Mouse (Mus musculus) kidney, embryonic 15.5 days (tissue): ENCODE measurements around the gene Fstl3. TPM values are rescaled to one million over a fixed set of nuclear protein-coding genes. Genes with fewer than 3 reads are reported as not detected.
A peak's percentile ranks its signal among the peaks of the same experiment; 100 is the strongest.

Source experiments
- ATAC-seq: fragments of 200-750 bp; cut with Nextera tagmentation; replicated peaks from 2 replicates; pipeline ENCODE4 v1.8.0; 2017; ENCODE audit warnings: moderate TSS enrichment; ENCODE audit not compliant: low FRiP score
- H3K27ac ChIP-seq: fragments of 300-500 bp; sonication (generic); 2 replicates; pipeline ENCODE4 v1.5.1; 2015; ENCODE audit warnings: mild to moderate bottlenecking, inconsistent platforms
- H3K27me3 ChIP-seq: fragments of 300-500 bp; sonication (generic); 2 replicates; pipeline ENCODE4 v1.6.1; 2015; ENCODE audit warnings: inconsistent platforms
- H3K36me3 ChIP-seq: fragments of 300-500 bp; sonication (generic); 2 replicates; pipeline ENCODE4 v1.6.1; 2015; ENCODE audit warnings: inconsistent platforms
- H3K4me1 ChIP-seq: fragments of 300-500 bp; sonication (generic); 2 replicates; pipeline ENCODE4 v1.6.1; 2015; ENCODE audit warnings: inconsistent platforms
- H3K4me2 ChIP-seq: fragments of 300-500 bp; sonication (generic); 2 replicates; pipeline ENCODE4 v1.6.1; 2015; ENCODE audit warnings: moderate library complexity, mild to moderate bottlenecking, inconsistent platforms
- H3K4me3 ChIP-seq: fragments of 300-500 bp; sonication (generic); replicated peaks from 2 replicates; pipeline ENCODE4 v1.5.1; 2015; ENCODE audit warnings: mild to moderate bottlenecking, inconsistent platforms
- H3K9ac ChIP-seq: fragments of 300-500 bp; sonication (generic); 2 replicates; pipeline ENCODE4 v1.6.1; 2015; ENCODE audit warnings: mild to moderate bottlenecking, inconsistent platforms
- H3K9me3 ChIP-seq: fragments of 300-500 bp; sonication (generic); replicated peaks from 2 replicates; pipeline ENCODE4 v1.6.1; 2016; ENCODE audit warnings: inconsistent platforms
- WGBS: fragments of 180-500 bp; shearing (Covaris S2); methylation state at CpG from one replicate; pipeline ENCODE4 v1.1.7; 2015; ENCODE audit warnings: mixed read lengths; 5-methylcytosine and 5-hydroxymethylcytosine counted together
- polyA plus RNA-seq: library from polyadenylated mRNA; unstranded; fragments of >200 nt; fragmentation: Nextera tagmentation; extraction: Ambion mirVana; gene quantifications from 2 replicates; pipeline ENCODE4 v1.2.1, GENCODE M21; 2015

Gene Fstl3
- polyA plus RNA-seq, 1 experiment from 2014 or later, result 15.6 TPM

DNA sequence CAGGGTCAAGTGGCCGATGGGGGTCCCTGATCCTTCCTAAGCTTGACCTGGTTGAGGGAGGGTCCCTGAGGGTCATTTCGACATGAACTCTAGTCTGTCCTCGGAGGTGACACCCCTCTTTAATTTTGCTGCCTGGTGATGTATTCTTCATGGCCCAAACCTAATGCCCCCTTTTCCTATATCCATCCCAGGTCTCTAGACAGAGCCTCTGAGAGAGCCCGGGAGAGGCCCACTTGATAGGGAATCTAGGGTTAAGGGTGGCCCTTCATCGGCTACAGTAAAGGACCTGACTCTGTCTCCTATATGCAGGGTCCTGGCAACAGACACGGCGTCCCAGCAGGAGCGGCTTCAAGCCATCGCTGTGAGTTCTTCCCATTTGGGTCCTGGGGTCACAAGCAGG, 29.3 kb downstream of the Fstl3 start:
- Histone ChIP-seq H3K9me3 (no peaks in the 10 kb centered on the region), H3K27me3 (no peaks in the 10 kb centered on the region), H3K4me3 (no peak overlapping the region), H3K9ac (no peak overlapping the region), H3K4me1 (peaks cover 68% of the 10 kb centered on the region), H3K36me3 (peaks cover 43% of the 10 kb centered on the region), H3K4me2 (no peak overlapping the region), H3K27ac (peak overlapping the region; percentile 89; the same call in 1 of the 2 replicates)
- no peak for ATAC-seq
- WGBS, result 72% methylated on average over 9 of the region's 9 CpGs

DNA sequence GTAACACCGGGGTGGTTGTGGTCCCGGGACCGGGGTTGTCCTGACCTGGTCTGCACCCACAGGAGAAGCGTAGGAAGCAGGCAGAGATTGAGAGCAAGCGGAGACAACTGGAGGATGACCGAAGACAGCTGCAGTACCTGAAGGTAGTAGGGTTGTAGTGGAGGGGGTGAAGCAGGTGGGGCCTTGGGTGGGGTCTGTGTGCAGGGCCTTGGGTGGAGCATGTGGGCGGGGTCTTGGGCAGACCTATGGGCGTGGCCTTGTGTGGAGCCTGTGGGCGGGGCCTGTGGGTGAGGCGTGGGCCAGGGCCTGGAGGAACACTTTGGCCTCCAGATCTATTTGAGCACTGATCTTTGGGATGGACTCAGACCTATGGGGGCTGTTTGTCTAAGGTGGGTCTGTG, 29.9 kb downstream of the Fstl3 start:
- no peak for ATAC-seq
- Histone ChIP-seq H3K4me2 (no peak overlapping the region), H3K4me3 (no peak overlapping the region), H3K9me3 (no peaks in the 10 kb centered on the region), H3K9ac (no peak overlapping the region), H3K27ac (peak overlapping the region; percentile 80), H3K36me3 (peaks cover 49% of the 10 kb centered on the region), H3K4me1 (peaks cover 64% of the 10 kb centered on the region), H3K27me3 (no peaks in the 10 kb centered on the region)
- 74% methylated on average over 10 of the region's 10 CpGs for whole genome bisulfite sequencing

DNA sequence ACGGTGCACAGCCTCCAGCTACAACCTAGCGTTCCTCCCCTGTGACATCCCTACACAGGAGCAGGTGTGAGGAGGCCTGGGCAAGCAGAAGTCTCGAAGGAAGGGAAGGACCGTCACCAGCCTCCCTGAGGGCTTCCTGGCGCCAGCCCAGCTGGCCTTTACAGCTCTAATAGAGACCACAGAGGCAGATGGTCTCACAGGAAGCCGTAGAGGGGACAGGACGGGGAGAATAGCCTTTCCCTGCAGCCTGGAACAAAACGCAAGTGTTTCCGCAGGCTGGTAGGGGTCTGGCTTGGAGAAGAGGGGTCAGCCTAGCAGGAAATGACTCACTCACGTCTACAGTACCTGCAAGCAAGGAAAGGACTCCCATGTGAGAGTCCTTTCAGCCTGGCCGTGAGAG, 30.8 kb downstream of the Fstl3 start:
- Histone ChIP-seq H3K36me3 (peaks cover 55% of the 10 kb centered on the region), H3K9ac (no peak overlapping the region), H3K27me3 (no peaks in the 10 kb centered on the region), H3K9me3 (no peaks in the 10 kb centered on the region), H3K4me1 (peaks cover 62% of the 10 kb centered on the region), H3K4me2 (no peak overlapping the region), H3K4me3 (no peak overlapping the region), H3K27ac (peak overlapping the region; percentile 80)
- no peak for ATAC-seq
- WGBS, result 47% methylated on average over 11 of the region's 11 CpGs

DNA sequence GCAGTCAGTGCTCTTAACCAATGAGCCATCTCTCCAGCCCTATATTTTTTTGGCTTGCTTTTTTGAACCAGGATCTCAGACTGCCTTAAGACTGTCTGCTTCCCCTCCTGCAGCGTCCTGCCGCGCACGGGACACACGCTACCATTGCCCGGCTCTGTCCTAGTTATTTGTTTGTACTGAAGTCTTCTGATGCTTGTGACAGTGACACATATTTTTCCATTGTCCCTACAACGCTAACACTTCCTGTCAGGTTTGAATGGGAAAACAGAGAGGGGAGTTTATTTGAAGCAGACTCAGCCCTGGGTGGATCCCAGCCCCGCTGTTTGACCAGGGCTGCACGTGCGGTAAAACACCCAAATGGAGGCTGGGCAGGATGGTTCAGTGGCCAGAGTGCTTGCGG, 31.7 kb downstream of the Fstl3 start:
- no peak for ATAC-seq

DNA sequence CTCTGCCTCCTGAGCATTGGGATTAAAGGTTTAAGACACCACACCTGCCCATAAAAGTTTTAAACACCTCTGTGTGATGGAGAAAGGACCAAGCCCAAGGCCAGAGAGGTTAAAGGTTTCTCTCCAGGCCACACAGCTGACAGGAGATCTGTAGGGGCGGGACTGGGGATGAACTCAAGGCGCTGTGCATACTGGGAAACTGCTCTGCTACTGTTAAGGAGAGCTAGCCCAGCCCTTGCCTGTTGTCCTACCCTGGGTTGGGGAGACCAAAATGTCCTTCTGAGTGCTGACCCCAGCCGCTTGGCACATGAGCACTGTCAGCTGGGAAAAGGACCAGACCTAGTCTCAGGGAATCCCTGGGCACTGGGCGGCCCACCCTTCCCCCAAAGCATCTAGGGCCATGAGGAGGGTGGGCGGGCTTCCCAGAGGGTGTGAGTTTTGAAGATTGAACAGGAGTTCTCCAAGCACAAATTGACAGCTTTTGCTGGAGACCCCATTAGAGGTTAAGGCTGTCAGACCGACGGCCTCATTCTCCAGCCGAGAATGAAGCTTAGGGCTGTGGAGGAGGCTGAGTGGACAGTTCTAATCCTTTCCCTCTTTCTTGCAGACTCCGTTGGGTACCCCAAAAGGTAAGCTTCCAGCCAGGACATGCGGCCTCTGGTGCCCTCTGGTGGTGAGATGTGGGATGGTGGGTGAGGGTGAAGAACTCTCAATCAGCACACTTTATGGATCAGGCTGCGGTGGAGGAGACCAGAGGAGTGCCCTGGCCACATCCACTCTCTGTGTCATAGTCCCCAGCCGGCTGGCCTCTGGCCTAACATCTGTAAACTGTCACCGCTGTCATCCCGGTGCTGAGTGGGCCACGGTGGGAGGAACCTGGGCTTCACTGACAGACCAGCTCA, 34.9 kb downstream of the Fstl3 start:
- no peak overlapping the region; the same call in 1 of the 2 replicates for H3K27ac ChIP-seq
- 26% methylated on average over 15 of the region's 15 CpGs for WGBS
- H3K27me3 ChIP-seq, result no peaks in the 10 kb centered on the region
- no peak overlapping the region for H3K4me3 ChIP-seq
- ATAC-seq, result peak; percentile 13
- no peak overlapping the region for H3K9ac ChIP-seq
- H3K4me2 ChIP-seq, result no peak overlapping the region
- no peaks in the 10 kb centered on the region for H3K9me3 ChIP-seq
- peaks cover 42% of the 10 kb centered on the region for H3K4me1 ChIP-seq
- peaks cover 76% of the 10 kb centered on the region for H3K36me3 ChIP-seq

More for the DNA sequence above, 31.7 kb downstream of the Fstl3 start:
- H3K9ac ChIP-seq, result no peak overlapping the region
- peaks cover 58% of the 10 kb centered on the region for H3K36me3 ChIP-seq
- no peak overlapping the region for H3K4me2 ChIP-seq
- H3K4me3 ChIP-seq, result no peak overlapping the region
- peak overlapping the region; percentile 80 for H3K27ac ChIP-seq
- H3K4me1 ChIP-seq, result peaks cover 53% of the 10 kb centered on the region
- 85% methylated on average over 11 of the region's 11 CpGs for WGBS
- H3K9me3 ChIP-seq, result no peaks in the 10 kb centered on the region
- H3K27me3 ChIP-seq, result no peaks in the 10 kb centered on the region

DNA sequence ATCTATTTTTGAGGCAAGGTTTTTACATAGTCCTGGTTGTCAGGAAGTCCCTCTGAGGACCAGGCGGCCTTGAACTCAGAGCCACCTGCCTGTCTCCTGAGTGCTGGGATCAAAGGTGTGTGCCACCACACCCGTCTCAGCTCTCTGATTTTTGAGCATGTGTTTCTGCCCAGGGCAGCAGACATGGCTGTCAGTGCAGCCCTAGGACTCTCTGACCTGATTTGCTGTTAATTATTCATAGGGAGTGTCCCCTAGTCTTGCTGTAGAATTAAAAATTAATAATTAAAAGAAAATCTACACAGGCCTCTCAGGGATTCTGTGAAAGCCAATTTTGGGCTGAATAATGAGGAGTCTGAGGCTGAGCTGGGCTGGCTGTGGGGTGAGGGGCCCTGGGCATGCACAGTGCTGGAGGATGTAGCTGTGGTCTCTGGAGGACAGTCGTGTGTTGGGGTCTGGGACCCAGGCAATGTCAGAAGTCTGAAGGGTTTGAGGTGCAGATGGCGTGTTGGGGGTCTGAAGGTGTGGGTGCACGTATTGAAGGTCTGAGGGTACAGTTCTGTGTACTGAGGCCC, 37.3 kb downstream of the Fstl3 start:
- H3K9ac ChIP-seq, result no peak overlapping the region
- peak; percentile 73 for ATAC-seq
- peak overlapping the region; percentile 93 for H3K27ac ChIP-seq
- no peaks in the 10 kb centered on the region for H3K27me3 ChIP-seq
- peaks cover 63% of the 10 kb centered on the region for H3K36me3 ChIP-seq
- H3K9me3 ChIP-seq, result no peaks in the 10 kb centered on the region
- H3K4me1 ChIP-seq, result peaks cover 34% of the 10 kb centered on the region
- 65% methylated on average over 5 of the region's 5 CpGs for WGBS
- peak overlapping the region; percentile 40 for H3K4me2 ChIP-seq
- H3K4me3 ChIP-seq, result no peak overlapping the region

DNA sequence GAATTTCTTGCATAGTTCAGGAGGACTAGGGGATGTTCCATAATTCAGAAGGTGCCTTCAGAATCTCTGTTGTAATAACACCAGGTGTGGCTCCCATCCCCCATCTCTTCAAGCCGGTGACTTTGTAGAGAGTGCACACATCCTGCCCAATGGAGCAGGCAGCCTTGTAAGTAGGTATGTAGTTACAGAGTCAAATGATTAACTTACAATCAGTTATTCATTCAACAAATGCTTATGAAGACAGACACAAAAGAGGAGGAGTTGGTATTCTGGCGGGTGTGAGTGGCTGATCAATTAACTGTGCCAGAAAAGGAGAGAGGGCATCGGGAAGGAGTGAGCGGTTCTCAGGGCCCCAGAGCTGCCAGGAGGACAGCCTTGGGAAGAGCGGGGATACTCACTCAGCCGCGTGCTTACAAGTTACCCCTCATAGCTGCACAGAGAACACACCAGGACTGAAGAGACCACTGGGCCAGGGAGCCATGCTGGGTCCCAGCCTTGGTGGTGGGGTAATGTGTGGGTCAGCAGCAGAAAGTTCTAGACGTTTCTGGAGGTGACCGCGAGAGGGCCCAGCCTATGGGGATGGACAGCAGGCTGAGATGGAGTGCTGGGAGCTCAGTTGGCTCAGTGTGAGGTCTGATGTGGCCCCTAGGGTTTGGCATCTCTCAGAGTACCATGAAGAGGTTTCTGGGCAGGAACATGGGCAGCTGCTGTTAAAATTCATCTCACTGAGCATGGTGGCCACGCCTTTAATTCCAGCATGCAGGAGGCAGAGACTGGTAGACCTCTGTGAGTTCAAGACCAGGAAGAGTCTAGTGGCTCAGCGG, 38.8 kb downstream of the Fstl3 start:
- Histone ChIP-seq H3K4me2 (peak overlapping the region; percentile 40), H3K4me3 (no peak overlapping the region; the same call in 1 of the 2 replicates), H3K36me3 (peaks cover 59% of the 10 kb centered on the region), H3K9ac (no peak overlapping the region), H3K9me3 (no peaks in the 10 kb centered on the region), H3K4me1 (peaks cover 47% of the 10 kb centered on the region), H3K27ac (peak overlapping the region; percentile 93), H3K27me3 (no peaks in the 10 kb centered on the region)
- ATAC-seq, result peak; percentile 41
- 74% methylated on average over 12 of the region's 12 CpGs for WGBS

DNA sequence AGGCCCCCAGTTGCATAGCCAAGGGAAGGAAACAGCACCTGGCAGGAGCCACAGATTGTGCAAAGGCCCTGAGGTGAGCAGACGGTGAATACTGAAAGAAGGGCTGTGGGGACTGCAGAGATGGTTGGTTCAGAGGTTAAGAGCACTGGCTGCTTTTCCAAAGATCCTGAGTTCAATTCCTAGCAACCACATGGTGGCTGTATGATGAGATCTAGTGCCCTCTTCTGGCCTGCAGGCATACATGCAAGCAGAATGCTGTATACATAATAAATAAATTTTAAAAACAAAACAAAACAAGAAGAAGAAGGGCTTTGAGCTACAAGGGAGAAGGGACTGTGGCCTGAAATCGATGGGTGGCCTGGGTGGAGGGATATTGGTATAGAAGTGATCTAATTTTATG, 40.0 kb downstream of the Fstl3 start:
- no peak for ATAC-seq
- no peak overlapping the region for H3K4me2 ChIP-seq
- 83% methylated on average over 2 of the region's 2 CpGs for WGBS

DNA sequence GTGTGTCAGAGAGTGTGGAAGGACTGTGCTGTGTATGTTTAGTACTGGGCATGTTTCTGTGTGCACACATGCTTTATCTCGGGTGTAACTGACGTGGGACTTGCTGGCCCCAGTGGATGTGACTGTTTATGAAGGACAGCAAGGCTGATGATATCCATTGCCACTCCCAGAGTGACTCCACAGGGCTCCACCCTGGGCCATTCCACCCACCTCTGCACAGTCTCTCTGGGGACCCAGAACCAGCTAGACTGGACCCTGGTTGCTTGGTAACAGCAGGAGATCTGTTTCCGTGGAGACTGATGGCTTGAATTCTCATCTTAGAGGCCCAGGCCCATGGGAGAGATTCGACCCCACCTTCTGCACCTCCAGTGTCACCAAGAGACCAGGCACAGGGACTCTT, 41.2 kb downstream of the Fstl3 start:
- H3K4me1 ChIP-seq, result peaks cover 61% of the 10 kb centered on the region
- H3K27ac ChIP-seq, result 0 out of 2 replicates have a peak overlapping the region, but pooled peaks have one; percentile 1
- ATAC-seq, result no peak
- WGBS, result 73% methylated on average over 4 of the region's 4 CpGs
- no peaks in the 10 kb centered on the region for H3K9me3 ChIP-seq
- H3K4me2 ChIP-seq, result no peak overlapping the region
- no peak overlapping the region for H3K4me3 ChIP-seq
- no peaks in the 10 kb centered on the region for H3K27me3 ChIP-seq
- H3K36me3 ChIP-seq, result peaks cover 40% of the 10 kb centered on the region
- no peak overlapping the region for H3K9ac ChIP-seq

More for the DNA sequence above, 40.0 kb downstream of the Fstl3 start:
- H3K9me3 ChIP-seq, result no peaks in the 10 kb centered on the region
- no peak overlapping the region for H3K9ac ChIP-seq
- peaks cover 55% of the 10 kb centered on the region for H3K4me1 ChIP-seq
- H3K27ac ChIP-seq, result peak overlapping the region; percentile 93; the same call in 1 of the 2 replicates
- no peaks in the 10 kb centered on the region for H3K27me3 ChIP-seq
- peaks cover 47% of the 10 kb centered on the region for H3K36me3 ChIP-seq
- H3K4me3 ChIP-seq, result no peak overlapping the region

DNA sequence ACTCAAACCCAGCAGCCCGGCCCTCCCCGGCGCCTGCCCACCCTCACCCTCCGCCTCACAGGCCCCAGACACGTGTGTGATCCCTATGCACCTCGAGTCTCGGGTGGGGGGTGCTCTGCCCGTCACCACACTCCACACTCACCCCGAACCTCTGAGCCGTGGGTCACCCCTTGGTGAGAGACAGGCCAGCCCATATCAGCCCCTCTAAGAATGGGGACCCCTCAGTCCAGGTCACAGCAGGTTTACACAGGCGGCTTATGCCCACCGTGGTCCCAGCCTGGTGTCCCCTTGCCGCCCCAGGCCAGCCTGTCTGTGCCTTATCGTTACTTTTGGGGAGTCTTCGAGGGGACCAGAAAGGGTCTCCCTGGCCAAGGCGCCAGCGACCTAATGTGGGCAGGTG, 42.5 kb downstream of the Fstl3 start:
- no peak for ATAC-seq
- Histone ChIP-seq H3K9me3 (no peaks in the 10 kb centered on the region), H3K36me3 (peaks cover 40% of the 10 kb centered on the region), H3K4me2 (no peak overlapping the region), H3K4me1 (peaks cover 69% of the 10 kb centered on the region), H3K27me3 (no peaks in the 10 kb centered on the region), H3K27ac (peak overlapping the region; percentile 83; the same call in 1 of the 2 replicates), H3K9ac (no peak overlapping the region), H3K4me3 (no peak overlapping the region)
- 92% methylated on average over 17 of the region's 17 CpGs for WGBS

DNA sequence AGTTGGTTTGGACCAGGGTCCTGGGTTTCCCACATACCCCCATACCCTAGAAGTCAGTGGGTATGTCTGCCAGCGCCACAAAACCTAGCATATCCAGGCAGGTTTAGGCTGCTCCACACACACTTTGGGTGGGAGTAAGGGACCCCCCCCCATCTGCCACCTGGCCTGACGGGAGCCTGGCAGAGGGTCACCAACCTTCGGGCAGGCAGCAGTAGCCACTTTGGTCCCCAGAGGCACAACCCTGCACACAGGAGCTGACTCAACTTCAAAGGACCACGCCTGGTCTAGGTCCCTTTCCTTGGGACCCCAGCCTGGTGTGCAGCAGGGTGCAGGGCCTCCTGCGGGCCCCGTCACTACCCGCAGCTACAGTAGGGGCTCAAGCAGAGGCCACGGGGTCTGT, 43.2 kb downstream of the Fstl3 start:
- Histone ChIP-seq H3K9me3 (no peaks in the 10 kb centered on the region), H3K4me2 (no peak overlapping the region), H3K27ac (peak overlapping the region; percentile 83), H3K4me3 (no peak overlapping the region), H3K27me3 (no peaks in the 10 kb centered on the region), H3K36me3 (peaks cover 38% of the 10 kb centered on the region), H3K9ac (no peak overlapping the region), H3K4me1 (peaks cover 62% of the 10 kb centered on the region)
- WGBS, result 71% methylated on average over 8 of the region's 8 CpGs
- no peak for ATAC-seq
